Mouse (Mus musculus) MN1 (cell line): ENCODE results near the gene Rad51b.

Source experiments
- DNase-seq: peaks from one replicate; pipeline ENCODE4 v3.0.0-alpha.2; 2016; ENCODE audit warnings: low spot score

The Rad51b gene

GRCm38 (mm10) chr12:79297121-79297576, at the start of gene Rad51b:
Gene Rad51b, plus strand, starts transcription at chr12:79297282.
- DNase-seq, result peak; percentile 95

- DNase-seq, result no peak
Measured at GRCm38 (mm10) chr12:79248110-79248509, 49.0 kb upstream of the Rad51b start.

GRCm38 (mm10) chr12:79253294-79254053, 43.6 kb upstream of the Rad51b start:
- no peak for DNase-seq

- peak; percentile 8 for DNase-seq
Measured at GRCm38 (mm10) chr12:79254975-79255374, 42.1 kb upstream of the Rad51b start.

- no peak for DNase-seq
Measured at GRCm38 (mm10) chr12:79260154-79260553, 36.9 kb upstream of the Rad51b start.

DNA sequence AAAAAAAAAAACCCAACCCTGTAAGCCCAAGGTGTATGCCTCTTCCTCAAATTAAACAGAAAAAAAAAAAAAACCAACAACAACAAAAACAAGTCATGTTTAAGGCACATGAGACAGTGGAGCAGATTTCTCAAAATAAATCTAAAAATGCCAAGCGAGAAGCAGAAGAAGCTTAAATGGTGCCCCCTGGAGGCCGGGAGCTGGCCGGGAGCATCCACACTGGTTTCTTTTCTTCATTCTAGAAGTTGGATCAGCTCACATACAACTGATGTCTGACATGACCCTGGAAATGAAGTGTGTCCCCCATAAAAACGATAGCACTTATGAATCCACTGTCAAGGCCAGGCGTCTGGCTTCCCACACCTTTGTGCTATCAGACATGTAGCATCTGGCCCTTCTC, 36.0 kb upstream of the Rad51b start:
- DNase-seq, result peak; percentile 27

DNA sequence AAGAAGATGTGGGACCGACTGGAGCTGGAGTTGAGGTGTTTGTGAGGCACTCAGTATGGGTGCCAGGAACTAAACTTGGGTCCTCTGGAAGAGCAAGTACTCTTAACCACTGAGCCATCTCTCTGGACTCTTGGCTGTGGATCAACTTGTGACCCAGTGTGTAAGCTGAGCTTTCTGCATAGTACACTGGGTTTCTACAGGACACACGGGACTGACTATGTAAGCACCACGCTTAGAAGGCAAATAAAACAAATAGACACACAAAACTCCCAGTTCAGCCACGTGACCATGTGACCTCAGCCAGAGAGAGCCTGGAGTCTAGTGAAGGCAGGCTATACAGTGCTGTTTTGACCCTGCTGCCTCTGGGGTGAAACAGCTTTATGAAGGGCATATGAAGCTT, 24.5 kb upstream of the Rad51b start:
- no peak for DNase-seq

DNA sequence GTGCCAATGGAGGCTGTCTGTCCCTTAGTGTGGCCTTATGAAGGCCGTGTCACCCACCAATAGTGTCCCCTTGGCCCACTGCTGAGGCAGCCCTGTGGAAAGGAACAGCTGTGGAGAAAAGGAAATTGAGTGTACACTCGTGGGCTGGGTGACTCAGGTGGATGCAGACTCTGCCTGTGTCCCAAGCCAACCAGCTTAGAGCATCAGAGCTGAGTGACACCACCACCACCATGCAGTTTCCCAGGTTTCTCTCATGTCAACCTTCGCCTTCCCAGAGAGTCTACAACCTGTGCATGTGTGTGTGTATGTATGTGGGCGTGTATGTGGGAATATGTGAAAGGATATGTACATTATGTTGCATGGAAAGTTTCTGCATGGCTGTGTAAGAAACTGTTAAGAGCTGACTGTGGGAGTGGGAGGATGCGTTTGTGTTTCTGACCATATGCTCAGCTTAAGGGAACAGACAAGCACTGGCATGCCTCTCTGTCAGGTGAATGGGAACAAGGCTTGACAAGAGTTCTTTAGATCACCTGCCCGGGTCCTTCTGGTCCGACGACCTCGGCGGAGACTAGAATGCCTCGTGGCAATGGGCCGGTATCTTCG, 17.5 kb upstream of the Rad51b start:
- no peak for DNase-seq

DNA sequence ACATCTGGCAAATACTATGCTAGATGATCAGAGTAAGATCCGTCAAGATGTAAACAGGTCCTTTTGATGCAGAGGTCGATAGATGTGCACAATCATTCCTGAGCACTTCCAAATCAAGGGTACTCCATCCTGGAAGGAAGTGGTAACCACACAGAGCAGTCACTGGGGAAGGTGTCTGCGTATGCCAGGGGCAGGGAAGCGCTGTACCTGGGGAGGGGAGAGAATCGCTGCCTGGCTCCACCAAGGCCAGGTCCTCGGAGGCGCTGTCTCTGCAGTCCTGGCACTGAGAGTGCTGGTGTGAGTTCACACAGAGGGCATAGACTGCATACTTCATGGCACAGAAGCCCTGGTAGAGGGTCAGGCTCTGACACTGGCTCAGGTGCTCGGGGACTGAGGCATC, 14.5 kb upstream of the Rad51b start:
- no peak for DNase-seq

- DNase-seq, result no peak
Measured at GRCm38 (mm10) chr12:79292874-79293273, 4.2 kb upstream of the Rad51b start.

- peak; percentile 97 for DNase-seq
Measured at GRCm38 (mm10) chr12:79296126-79296816, 811 bp upstream of the Rad51b start, which contains the start of gene Zfyve26. Gene Zfyve26, minus strand, starts transcription at chr12:79296304.

- no peak for DNase-seq
Measured at GRCm38 (mm10) chr12:79297884-79298636, 978 bp downstream of the Rad51b start.

GRCm38 (mm10) chr12:79301802-79302201, 4.7 kb downstream of the Rad51b start:
- DNase-seq, result no peak

DNA sequence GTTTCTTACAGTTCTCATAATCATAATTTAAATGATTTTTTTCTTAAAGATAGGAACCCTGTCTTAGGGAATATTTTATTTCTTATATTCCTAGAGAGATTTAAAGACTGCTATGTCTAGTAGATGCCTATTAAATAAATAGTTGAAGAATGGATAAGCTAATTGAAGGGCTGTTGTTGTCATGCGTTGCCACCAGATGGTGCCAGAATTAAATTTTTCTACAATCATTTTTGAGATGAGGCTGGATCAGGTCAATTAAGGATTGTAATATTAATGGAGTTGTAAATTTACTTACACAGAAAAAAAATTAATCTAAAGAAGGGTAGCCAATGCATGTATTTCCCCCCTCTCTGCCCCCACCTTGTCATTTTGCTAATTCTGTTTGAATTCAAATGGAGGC, 8.0 kb downstream of the Rad51b start:
- peak; percentile 28 for DNase-seq

DNA sequence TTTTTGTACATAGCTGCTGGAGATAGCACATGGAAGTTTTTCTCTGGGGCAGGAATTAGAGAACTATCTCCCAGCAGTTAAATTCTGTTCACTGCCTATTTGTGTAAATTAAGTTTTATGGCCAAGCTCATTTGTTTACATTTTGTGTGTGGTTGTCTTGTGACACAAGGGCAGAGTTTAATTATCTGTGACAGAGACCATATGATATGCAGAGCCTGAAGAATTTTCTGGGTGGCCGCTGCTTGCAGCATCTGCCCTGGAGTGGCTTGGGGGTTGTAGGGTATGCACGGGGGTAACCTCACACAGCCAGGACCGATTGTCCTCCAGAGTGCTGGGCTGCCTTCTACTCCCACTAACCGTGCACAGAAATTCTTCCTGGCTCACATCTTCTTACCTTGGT, 8.9 kb downstream of the Rad51b start:
- DNase-seq, result no peak

DNA sequence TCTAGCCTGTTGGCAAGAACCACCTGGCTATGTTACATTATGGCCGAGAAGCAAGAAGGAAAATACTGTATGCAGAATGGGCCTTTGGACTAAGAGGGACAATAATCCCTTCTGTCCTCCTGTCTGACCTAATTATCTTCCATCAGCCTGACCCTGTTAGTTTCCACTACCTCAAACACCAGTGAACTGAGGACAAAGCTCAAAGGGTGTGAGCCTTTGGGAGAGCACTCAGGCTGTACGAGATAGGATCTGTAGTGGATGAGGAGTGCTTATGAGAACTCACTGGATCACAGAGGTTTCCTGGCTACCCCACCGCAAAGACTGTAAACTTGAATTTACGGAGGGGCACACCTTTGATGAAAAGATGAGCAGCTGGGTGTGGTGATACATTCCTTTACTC, 16.6 kb downstream of the Rad51b start:
- no peak for DNase-seq

DNA sequence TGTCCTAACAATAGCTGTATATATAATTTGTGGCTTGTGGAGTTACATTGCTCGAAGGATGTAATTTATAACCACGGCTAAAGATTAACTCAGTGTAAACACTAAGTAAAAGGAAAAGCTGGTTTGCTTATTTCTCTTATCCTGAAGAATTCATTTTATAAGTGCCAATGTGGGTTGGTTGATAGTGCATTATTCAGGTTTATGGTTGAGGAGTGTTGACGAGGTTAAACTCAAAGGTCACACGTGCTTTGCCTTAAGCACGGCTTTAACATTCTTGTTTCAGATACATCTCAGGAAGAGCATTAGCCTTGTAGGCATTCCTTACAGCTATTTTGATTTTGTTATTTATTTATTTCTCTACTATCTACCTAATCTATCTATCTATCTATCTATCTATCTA, 20.3 kb downstream of the Rad51b start:
- DNase-seq, result no peak

DNA sequence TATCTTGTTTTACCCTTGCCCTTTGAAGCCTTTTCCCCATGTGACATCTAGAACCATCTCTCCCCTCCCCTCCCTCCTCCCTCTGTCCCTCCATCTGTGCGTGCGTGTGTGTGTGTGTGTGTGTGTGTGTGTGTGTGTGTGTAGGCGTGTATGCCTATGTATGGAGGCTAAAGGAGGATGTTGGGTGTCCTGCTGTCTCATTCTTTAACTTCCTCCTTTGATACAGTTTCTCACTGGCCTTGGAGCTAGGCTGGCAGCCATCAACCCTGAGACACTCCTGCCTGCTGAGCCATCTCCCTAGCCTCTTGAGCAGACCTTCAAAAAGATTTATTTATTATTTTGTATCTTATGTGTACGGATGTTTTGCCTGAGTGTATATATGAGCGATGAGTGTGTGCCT, 23.8 kb downstream of the Rad51b start:
- DNase-seq, result no peak

DNA sequence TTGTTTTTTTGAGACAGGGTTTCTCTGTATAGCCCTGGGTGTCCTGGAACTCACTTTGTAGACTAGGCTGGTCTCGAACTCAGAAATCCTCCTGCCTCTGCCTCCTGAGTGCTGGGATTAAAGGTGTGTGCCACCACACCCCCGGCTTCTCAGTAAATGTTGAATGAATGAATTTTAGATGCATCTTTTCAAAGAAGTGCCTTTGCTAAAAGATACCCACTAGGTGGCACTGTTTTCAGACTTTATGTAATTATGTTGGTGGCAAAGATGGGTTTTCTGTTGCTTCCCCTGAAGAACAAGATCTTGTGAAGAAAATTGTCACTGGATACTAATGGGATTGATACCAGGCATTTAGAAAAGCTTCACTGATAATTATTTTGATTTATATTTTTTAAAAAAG, 25.5 kb downstream of the Rad51b start:
- DNase-seq, result peak; percentile 57

DNA sequence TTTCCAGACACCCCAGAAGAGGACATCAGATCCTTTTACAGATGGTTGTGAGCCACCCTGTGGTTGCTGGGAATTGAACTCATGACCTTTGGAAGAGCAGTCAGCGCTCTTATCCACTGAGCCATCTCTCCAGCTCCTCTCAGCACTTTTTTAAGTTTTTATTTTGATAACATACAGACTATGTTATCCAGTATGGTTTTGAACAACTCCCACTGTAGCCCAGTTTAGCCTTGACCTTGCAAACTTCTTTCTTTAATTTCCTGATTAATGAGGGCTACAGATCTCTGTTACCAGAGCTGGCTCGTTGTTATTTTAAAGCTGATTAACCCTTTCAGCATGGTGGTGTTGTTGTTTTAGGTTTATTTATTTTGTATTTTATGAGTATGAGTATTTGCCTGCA, 29.2 kb downstream of the Rad51b start:
- no peak for DNase-seq

DNA sequence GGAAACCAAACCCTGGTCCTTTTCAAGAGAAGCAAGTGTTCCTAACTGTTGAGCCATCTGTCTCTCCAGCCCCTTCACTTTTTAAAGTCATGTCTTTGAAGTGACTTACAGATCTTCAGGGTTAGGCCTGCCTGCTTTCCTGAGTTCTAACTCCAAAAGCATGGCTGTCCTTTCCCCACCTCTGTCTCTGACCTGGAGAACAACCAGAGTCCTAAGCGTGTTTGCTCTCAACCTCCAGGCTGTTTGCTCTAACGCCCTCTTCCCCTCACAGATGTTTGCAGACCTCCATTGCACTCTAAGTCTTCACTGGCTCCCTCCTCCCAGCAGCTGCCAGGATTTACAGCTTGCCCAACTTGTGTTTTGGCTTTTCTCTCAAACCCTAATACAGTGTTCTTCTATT, 29.7 kb downstream of the Rad51b start:
- no peak for DNase-seq

DNA sequence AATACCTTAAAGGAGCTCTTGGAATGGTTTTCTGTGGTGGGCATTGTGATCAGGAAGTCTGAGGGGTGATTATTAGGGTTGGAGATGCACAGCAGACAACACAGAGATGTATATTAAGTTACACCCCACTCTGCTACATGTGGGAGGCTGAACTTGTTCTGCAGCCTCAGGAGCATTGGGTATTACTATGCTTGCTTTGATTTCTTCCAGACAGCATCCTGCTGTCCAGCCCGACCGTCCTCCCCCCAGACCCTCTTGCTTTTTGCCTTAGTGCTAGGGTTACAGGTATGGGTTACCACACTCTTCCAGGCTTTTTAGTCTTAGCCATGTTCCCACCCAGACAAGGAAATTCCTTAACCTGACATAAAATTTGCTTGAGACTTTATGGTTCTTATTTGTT, 30.8 kb downstream of the Rad51b start:
- no peak for DNase-seq
